Mouse (Mus musculus) forebrain, postnatal 0 days (tissue): ENCODE measurements around the gene Gadd45g. TPM values are rescaled to one million over a fixed set of nuclear protein-coding genes. Genes with fewer than 3 reads are reported as not detected.
"Not testable (repeated sequence)": the region's sequence is repeated elsewhere in the genome, so short reads cannot be mapped to it uniquely, and the experiment has no call there.

Source experiments
- ATAC-seq: fragments of 200-750 bp; cut with Nextera tagmentation; 2 replicates; pipeline ENCODE4 v1.8.0; 2017; ENCODE audit warnings: mild to moderate bottlenecking, moderate library complexity
- DNase-seq: peaks from one replicate; pipeline ENCODE4 v3.0.0-alpha.2; 2015
- H3K27ac ChIP-seq: fragments of 300-500 bp; sonication (generic); 2 replicates; pipeline ENCODE4 v1.5.1; 2014; ENCODE audit warnings: low read depth, mild to moderate bottlenecking, antibody characterized with exemption, low read length, moderate library complexity, mixed read lengths
- H3K27me3 ChIP-seq: fragments of 300-500 bp; sonication (generic); 2 replicates; pipeline ENCODE4 v1.6.1; 2014; ENCODE audit warnings: mild to moderate bottlenecking, low read length, mixed read lengths; ENCODE audit not compliant: insufficient read depth
- H3K36me3 ChIP-seq: fragments of 300-500 bp; sonication (generic); 2 replicates; pipeline ENCODE4 v1.6.1; 2014; ENCODE audit warnings: mild to moderate bottlenecking, moderate library complexity; ENCODE audit not compliant: insufficient read depth
- H3K4me1 ChIP-seq: fragments of 300-500 bp; sonication (generic); 2 replicates; pipeline ENCODE4 v1.6.1; 2014; ENCODE audit warnings: antibody characterized with exemption; ENCODE audit not compliant: insufficient read depth
- H3K4me2 ChIP-seq: fragments of 300-500 bp; sonication (generic); 2 replicates; pipeline ENCODE4 v1.6.1; 2014; ENCODE audit warnings: low read depth, mild to moderate bottlenecking, moderate library complexity
- H3K4me3 ChIP-seq: fragments of 300-500 bp; sonication (generic); 2 replicates; pipeline ENCODE4 v1.5.1; 2014; ENCODE audit warnings: low read depth, low read length, mixed read lengths
- H3K9ac ChIP-seq: fragments of 300-500 bp; sonication (generic); 2 replicates; pipeline ENCODE4 v1.6.1; 2014; ENCODE audit warnings: mild to moderate bottlenecking
- H3K9me3 ChIP-seq: fragments of 300-500 bp; sonication (generic); 2 replicates; pipeline ENCODE4 v1.6.1; 2016; ENCODE audit warnings: low read length
- CTCF ChIP-seq: sonication (generic); IDR thresholded peaks from 2 replicates; pipeline ENCODE4 v1.5.1; 2016; ENCODE audit warnings: antibody characterized with exemption, control low read depth, low read depth
- WGBS: fragments of 180-500 bp; shearing (Covaris S2); extraction: QIAGEN DNeasy Blood & Tissue Kit; methylation state at CpG from one replicate; pipeline ENCODE4 v1.1.7; 2014; 5-methylcytosine and 5-hydroxymethylcytosine counted together
- polyA plus RNA-seq: library from polyadenylated mRNA; unstranded; fragments of >200 nt; fragmentation: Nextera tagmentation; extraction: Ambion mirVana; gene quantifications from 2 replicates; pipeline ENCODE4 v1.2.1, GENCODE M21; 2015
- total RNA-seq: library from RNA; depleted of rRNA; stranded (reverse); fragments of >200 nt; gene quantifications from 2 replicates; pipeline ENCODE4 v1.2.3, GENCODE M21; 2014

Gadd45g gene
- total and polyA plus RNA-seq, 2 experiments from 2014 or later, result 13.9 to 34.3 TPM

DNA sequence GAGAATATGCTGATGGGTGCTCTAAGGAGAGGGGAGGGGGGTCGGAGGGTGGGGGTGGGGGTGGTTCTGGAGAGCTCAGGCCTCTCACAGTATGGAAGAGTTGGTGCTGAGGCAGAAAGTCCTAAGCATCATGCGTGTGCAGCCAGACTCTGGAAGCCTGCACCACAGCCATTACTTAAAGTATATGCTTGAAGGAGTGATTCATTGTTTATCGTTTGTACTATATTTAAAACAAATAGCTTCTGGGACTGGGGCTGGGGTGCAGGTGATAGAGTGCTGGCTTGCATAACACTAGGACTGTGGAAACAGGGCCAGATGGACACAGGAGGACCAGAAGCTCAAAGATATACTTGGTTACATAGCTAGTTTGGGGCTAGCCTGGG, 27.5 kb upstream of the Gadd45g start:
- Histone ChIP-seq H3K9ac (no peak overlapping the region), H3K4me3 (no peak overlapping the region), H3K36me3 (no peaks in the 10 kb centered on the region), H3K4me1 (peaks cover 13% of the 10 kb centered on the region), H3K4me2 (no peak overlapping the region), H3K9me3 (no peaks in the 10 kb centered on the region), H3K27me3 (no peaks in the 10 kb centered on the region), H3K27ac (no peak overlapping the region)
- 73% methylated on average over 3 of the region's 3 CpGs for WGBS
- TF ChIP-seq CTCF, result no peak
- no peak for DNase-seq
- ATAC-seq, result no peak

GRCm38 (mm10) chr13:51819351-51819750, 27.1 kb upstream of the Gadd45g start:
- Histone ChIP-seq H3K27me3 (no peaks in the 10 kb centered on the region), H3K27ac (no peak overlapping the region), H3K4me1 (peaks cover 13% of the 10 kb centered on the region), H3K4me2 (no peak overlapping the region), H3K36me3 (no peaks in the 10 kb centered on the region), H3K9ac (no peak overlapping the region), H3K4me3 (no peak overlapping the region), H3K9me3 (no peaks in the 10 kb centered on the region)
- TF ChIP-seq CTCF, result no peak
- DNase-seq, result no peak
- no peak for ATAC-seq
- 77% methylated on average over 6 of the region's 6 CpGs for WGBS

DNA sequence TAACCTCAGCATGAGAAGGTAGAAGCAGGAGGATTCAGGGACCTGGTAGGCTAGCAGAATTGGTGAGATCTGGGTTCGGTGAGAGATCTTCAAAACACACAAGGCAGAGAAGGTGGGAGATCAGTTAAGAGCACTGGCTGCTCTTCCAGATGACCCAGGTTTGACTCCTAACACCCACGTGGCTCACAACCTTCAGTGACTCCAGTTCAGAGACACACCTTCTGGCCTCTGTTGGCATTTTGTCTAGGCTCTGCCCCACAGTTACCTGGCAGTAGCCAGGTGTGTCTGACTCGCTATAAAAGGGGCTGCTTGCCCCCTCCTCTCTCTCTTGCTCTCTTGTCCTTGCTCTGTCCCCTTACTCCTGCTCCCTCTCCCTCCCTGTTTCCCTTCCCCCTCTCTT, 24.5 kb upstream of the Gadd45g start:
- Histone ChIP-seq H3K36me3 (no peaks in the 10 kb centered on the region), H3K27me3 (no peaks in the 10 kb centered on the region), H3K27ac (no peak overlapping the region), H3K9me3 (no peaks in the 10 kb centered on the region), H3K9ac (no peak overlapping the region), H3K4me1 (peaks cover 3% of the 10 kb centered on the region; the same call in 1 of the 2 replicates), H3K4me3 (no peak overlapping the region), H3K4me2 (no peak overlapping the region)
- no peak for TF ChIP-seq CTCF
- DNase-seq (no peak), ATAC-seq (no peak)
- WGBS, result 70% methylated on average over 3 of the region's 3 CpGs

GRCm38 (mm10) chr13:51823822-51824495, 22.5 kb upstream of the Gadd45g start:
- DNase-seq (no peak), ATAC-seq (no peak)
- no peaks in the 10 kb centered on the region for H3K36me3 ChIP-seq
- H3K27ac ChIP-seq, result no peak overlapping the region
- 53% methylated on average over 8 of the region's 8 CpGs for WGBS
- H3K9me3 ChIP-seq, result no peaks in the 10 kb centered on the region
- no peaks in the 10 kb centered on the region for H3K27me3 ChIP-seq
- H3K4me3 ChIP-seq, result no peak overlapping the region
- no peak for TF ChIP-seq CTCF
- H3K4me1 ChIP-seq, result no peaks in the 10 kb centered on the region
- no peak overlapping the region for H3K9ac ChIP-seq
- H3K4me2 ChIP-seq, result no peak overlapping the region

GRCm38 (mm10) chr13:51830744-51831450, 15.6 kb upstream of the Gadd45g start:
- no peak for ATAC-seq
- Histone ChIP-seq H3K27me3 (no peaks in the 10 kb centered on the region), H3K9ac (no peak overlapping the region), H3K4me3 (no peak overlapping the region), H3K9me3 (no peaks in the 10 kb centered on the region), H3K4me2 (no peak overlapping the region), H3K36me3 (no peaks in the 10 kb centered on the region), H3K27ac (no peak overlapping the region), H3K4me1 (no peaks in the 10 kb centered on the region)
- TF ChIP-seq CTCF, result peak; percentile 83
- WGBS, result 28% methylated on average over 10 of the region's 10 CpGs
- DNase-seq, result peak; percentile 73

GRCm38 (mm10) chr13:51832491-51832890, 14.0 kb upstream of the Gadd45g start:
- Histone ChIP-seq H3K9me3 (no peaks in the 10 kb centered on the region), H3K27ac (no peak overlapping the region), H3K36me3 (no peaks in the 10 kb centered on the region), H3K27me3 (no peaks in the 10 kb centered on the region), H3K4me3 (no peak overlapping the region), H3K4me1 (no peaks in the 10 kb centered on the region), H3K4me2 (no peak overlapping the region), H3K9ac (no peak overlapping the region)
- DNase-seq, result no peak
- WGBS, result 86% methylated on average over 6 of the region's 6 CpGs
- 0 out of 2 replicates have a peak, but pooled peaks have one; percentile 16 for ATAC-seq
- peak; percentile 38 for TF ChIP-seq CTCF

DNA sequence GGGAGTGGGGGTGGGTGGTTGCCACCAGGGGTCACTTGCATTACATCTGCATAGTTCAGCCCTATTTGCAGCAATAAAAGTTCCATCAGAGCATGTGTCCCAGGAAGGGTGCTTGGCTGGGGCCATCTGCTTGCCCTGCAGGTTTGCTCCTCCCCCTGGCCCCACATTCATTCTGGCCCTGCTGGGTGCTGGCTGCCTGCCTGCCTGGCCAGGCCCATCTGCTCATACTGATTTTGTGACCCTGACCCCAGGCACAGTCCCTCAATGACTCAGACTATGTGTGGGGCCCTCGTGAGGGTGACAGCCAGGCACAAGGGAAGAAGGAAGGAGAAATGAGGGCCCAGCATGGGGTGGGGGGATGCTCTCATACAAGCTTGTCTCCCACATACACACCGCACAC, 12.9 kb upstream of the Gadd45g start:
- H3K27ac ChIP-seq, result no peak overlapping the region
- no peaks in the 10 kb centered on the region for H3K36me3 ChIP-seq
- H3K4me3 ChIP-seq, result no peak overlapping the region
- no peak for DNase-seq
- H3K27me3 ChIP-seq, result no peaks in the 10 kb centered on the region
- H3K9ac ChIP-seq, result no peak overlapping the region
- TF ChIP-seq CTCF, result no peak
- no peak overlapping the region for H3K4me2 ChIP-seq
- 54% methylated on average over 2 of the region's 2 CpGs for WGBS
- H3K4me1 ChIP-seq, result no peaks in the 10 kb centered on the region
- no peak for ATAC-seq
- H3K9me3 ChIP-seq, result no peaks in the 10 kb centered on the region

GRCm38 (mm10) chr13:51834024-51834423, 12.5 kb upstream of the Gadd45g start:
- H3K36me3 ChIP-seq, H3K9me3 ChIP-seq, H3K27me3 ChIP-seq, H3K4me1 ChIP-seq, ATAC-seq, H3K4me3 ChIP-seq, H3K9ac ChIP-seq, DNase-seq, H3K27ac ChIP-seq, H3K4me2 ChIP-seq: not testable (repeated sequence)
- WGBS, result 73% methylated on average over 8 of the region's 8 CpGs
